8 mouse cellular contexts compared by ENCODE assay signal in the genomic region with DNA sequence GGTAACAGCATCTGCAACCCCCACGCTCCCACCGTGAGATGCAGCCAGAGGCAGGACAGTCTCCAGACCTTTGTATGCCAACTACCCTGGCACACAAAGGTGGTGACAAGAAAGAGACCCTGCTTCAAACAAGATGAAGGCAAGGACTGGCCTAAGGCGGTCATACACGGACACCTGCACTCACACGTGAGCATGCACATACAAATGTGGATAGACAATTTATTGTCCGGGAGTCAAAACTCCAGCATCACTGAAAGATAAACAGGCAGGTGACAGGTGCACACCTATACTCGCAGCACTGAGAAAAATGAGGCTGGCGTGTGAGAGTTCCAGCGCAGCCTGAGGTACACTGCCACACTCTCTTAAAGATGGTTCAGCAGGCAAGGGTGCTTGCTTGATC. TPM values are rescaled to one million over a fixed set of nuclear protein-coding genes. Genes with fewer than 3 reads are reported as not detected.
A peak's percentile ranks its signal among the peaks of the same experiment; 100 is the strongest.
DNase-seq lines count a peak whose midpoint lies in the region; ATAC-seq and TF ChIP-seq lines count a peak whose summit lies in the region.
"Had no signal": no experiment of that assay in that cellular context is flagged by ENCODE, and none has a peak within 500 bp of the region (broad histone marks: within the 10 kb centered on the region; RNA-seq: fewer than 3 reads in every experiment).

No protein-coding gene starts in this region.

- 89% methylated on average over 9 of the region's 9 CpGs for WGBS in kidney, postnatal 0 days
- 94% methylated on average over 9 of the region's 9 CpGs for whole genome bisulfite sequencing in hindbrain, embryonic 16.5 days
- 92% methylated on average over 9 of the region's 9 CpGs for WGBS in midbrain, postnatal 0 days

- H3K9me3 ChIP-seq in kidney, postnatal 0 days (replicated peaks; ENCODE audit: low read length): no peaks in the 10 kb centered on the region
- H3K9me3 ChIP-seq in hindbrain, embryonic 16.5 days (ENCODE audit: control insufficient read depth, low read length): no peaks in the 10 kb centered on the region
- no peaks in the 10 kb centered on the region for H3K9me3 ChIP-seq in midbrain, postnatal 0 days (ENCODE audit: low read length)

- no peak for TF ChIP-seq POLR2A in cortical plate, adult 2 months (IDR thresholded peaks at IDR 0.05; ENCODE audit: extremely low read depth, insufficient read depth, low read length)

- no peak overlapping the region for H3K9ac ChIP-seq in kidney, postnatal 0 days (ENCODE audit: low read depth, low read length)
- H3K9ac ChIP-seq in hindbrain, embryonic 16.5 days (ENCODE audit: low read depth, low read length): peak overlapping the region; percentile 45
- peak overlapping the region; percentile 84; the same call in 1 of the 2 replicates for H3K9ac ChIP-seq in midbrain, postnatal 0 days (replicated peaks; ENCODE audit: low read length, poor library complexity, severe bottlenecking)

- H3K4me1 ChIP-seq in kidney, postnatal 0 days (replicated peaks; ENCODE audit: insufficient read depth, low read length): 0 out of 2 replicates have a peak, but pooled peaks cover 4% of the 10 kb centered on the region
- no peaks in the 10 kb centered on the region for H3K4me1 ChIP-seq in cortical plate, adult 2 months (ENCODE audit: control insufficient read depth, insufficient read depth, low read length)
- H3K4me1 ChIP-seq in hindbrain, embryonic 16.5 days (ENCODE audit: control insufficient read depth, insufficient read depth, low read depth, low read length): peaks cover 14% of the 10 kb centered on the region
- H3K4me1 ChIP-seq in midbrain, postnatal 0 days (ENCODE audit: insufficient read depth, low read length): peaks cover 11% of the 10 kb centered on the region

- H3K36me3 ChIP-seq in kidney, postnatal 0 days (ENCODE audit: insufficient read depth, low read length): 0 out of 2 replicates have a peak, but pooled peaks cover 2% of the 10 kb centered on the region
- H3K36me3 ChIP-seq in hindbrain, embryonic 16.5 days (ENCODE audit: control insufficient read depth, insufficient read depth, low read length): peaks cover 6% of the 10 kb centered on the region; the same call in 1 of the 2 replicates
- peaks cover 6% of the 10 kb centered on the region; the same call in 1 of the 2 replicates for H3K36me3 ChIP-seq in midbrain, postnatal 0 days (ENCODE audit: insufficient read depth, low read length)

- no peak overlapping the region for H3K27ac ChIP-seq in kidney, postnatal 0 days
- no peak overlapping the region for H3K27ac ChIP-seq in cortical plate, adult 2 months (ENCODE audit: insufficient read depth, low read length)
- H3K27ac ChIP-seq in hindbrain, embryonic 16.5 days (ENCODE audit: low read depth, low read length): no peak overlapping the region
- H3K27ac ChIP-seq in midbrain, postnatal 0 days (ENCODE audit: low read depth, low read length): no peak overlapping the region

- no peak for TF ChIP-seq CTCF in kidney, postnatal 0 days (IDR thresholded peaks at IDR 0.05; ENCODE audit: low read depth)
- no peak for TF ChIP-seq CTCF in cortical plate, adult 2 months (IDR thresholded peaks at IDR 0.05; ENCODE audit: extremely low read depth, insufficient read depth, low read length)
- TF ChIP-seq CTCF in midbrain, postnatal 0 days (IDR thresholded peaks at IDR 0.05): no peak

- H3K27me3 ChIP-seq in kidney, postnatal 0 days (ENCODE audit: insufficient read depth, low read length): no peaks in the 10 kb centered on the region
- no peaks in the 10 kb centered on the region for H3K27me3 ChIP-seq in hindbrain, embryonic 16.5 days (replicated peaks; ENCODE audit: control insufficient read depth, insufficient read depth, low read length)
- H3K27me3 ChIP-seq in midbrain, postnatal 0 days (ENCODE audit: insufficient read depth, low read length): no peaks in the 10 kb centered on the region

- peak overlapping the region; percentile 89 for H3K4me2 ChIP-seq in kidney, postnatal 0 days (ENCODE audit: low read length)
- peak overlapping the region; percentile 75 for H3K4me2 ChIP-seq in hindbrain, embryonic 16.5 days (ENCODE audit: low read length)
- H3K4me2 ChIP-seq in midbrain, postnatal 0 days (ENCODE audit: low read depth, low read length, poor library complexity, severe bottlenecking): peak overlapping the region; percentile 74

- no peak for ATAC-seq in kidney, postnatal 0 days (replicated peaks; ENCODE audit: low FRiP score, low read depth)
- no peak for ATAC-seq in hindbrain, embryonic 16.5 days
- ATAC-seq in midbrain, postnatal 0 days (ENCODE audit: low FRiP score): no peak

- H3K4me3 ChIP-seq in kidney, postnatal 0 days (replicated peaks; ENCODE audit: low read depth, low read length): no peak overlapping the region
- H3K4me3 ChIP-seq in cortical plate, adult 2 months (ENCODE audit: insufficient read depth, low read length): peak overlapping the region; percentile 85
- H3K4me3 ChIP-seq in hindbrain, embryonic 16.5 days (ENCODE audit: low read length): peak overlapping the region; percentile 98
- H3K4me3 ChIP-seq in midbrain, postnatal 0 days (ENCODE audit: low read depth, low read length): peak overlapping the region; percentile 99

- DNase-seq in kidney, postnatal 0 days (ENCODE audit: low spot score): no peak
- DNase-seq in kidney, adult 9 months: no peak
- DNase-seq in midbrain, postnatal 0 days (ENCODE audit: low spot score): no peak
- no peak for DNase-seq in layer of hippocampus, adult 11-12 months (ENCODE audit: low spot score)
- DNase-seq in adrenal gland, postnatal 10 days: no peak
- DNase-seq: kidney, postnatal 14 days had no signal

RNA-seq across cellular contexts. Expression of a gene that starts 9.5 kb away (rescaled TPM):
- polyA plus RNA-seq in kidney, postnatal 0 days (2015; fragmentation: Nextera tagmentation; extraction: Ambion mirVana): 256 and 279 TPM in 2 replicates
- 96.6 and 109 TPM in 2 replicates for polyA plus RNA-seq in cortical plate, adult 2 months (2012; rRNA removed)
- 182 and 207 TPM in 2 replicates for polyA plus RNA-seq in hindbrain, embryonic 16.5 days (2015; fragmentation: Nextera tagmentation; extraction: Ambion mirVana)
- 62.2 and 86.4 TPM in 2 replicates for total RNA-seq in midbrain, postnatal 0 days (2014; rRNA removed)
- polyA plus RNA-seq in midbrain, postnatal 0 days (2015; fragmentation: Nextera tagmentation; extraction: Ambion mirVana): 222 and 226 TPM in 2 replicates
- total RNA-seq in adrenal gland, postnatal 10 days (2021): 100 to 1,000 TPM; 155 to 166 TPM

RNA-seq across cellular contexts. Expression of a gene that starts 56.2 kb away (rescaled TPM):
- polyA plus RNA-seq in kidney, postnatal 0 days (2015; fragmentation: Nextera tagmentation; extraction: Ambion mirVana): 22.8 and 23.0 TPM in 2 replicates
- polyA plus RNA-seq in cortical plate, adult 2 months (2012; rRNA removed): 33.0 and 35.1 TPM in 2 replicates
- 35.6 and 36.7 TPM in 2 replicates for polyA plus RNA-seq in hindbrain, embryonic 16.5 days (2015; fragmentation: Nextera tagmentation; extraction: Ambion mirVana)
- 53.9 and 56.2 TPM in 2 replicates for total RNA-seq in midbrain, postnatal 0 days (2014; rRNA removed)
- polyA plus RNA-seq in midbrain, postnatal 0 days (2015; fragmentation: Nextera tagmentation; extraction: Ambion mirVana): 34.2 and 35.0 TPM in 2 replicates
- total RNA-seq in adrenal gland, postnatal 10 days (2021): 10 to 100 TPM; 65.1 to 66.5 TPM
